Mouse (Mus musculus) gastrocnemius, adult 8-10 months (tissue): ENCODE data around the gene Hs6st2. TPM values are rescaled to one million over a fixed set of nuclear protein-coding genes. Genes with fewer than 3 reads are reported as not detected.

Experiments
- DNase-seq, 2 experiments: peaks; one replicate each; pipeline ENCODE4 v3.0.0; 2022; ENCODE audit warnings: low spot score in 2 of 2
- total RNA-seq, 4 experiments: library from RNA; stranded (reverse); gene quantifications; 2 replicates each; pipeline ENCODE4 v1.2.4; 2022

Hs6st2 gene
- total RNA-seq, 4 experiments from 2014 or later: 1.9 to 4.5 (median 2.5) TPM

- no peak for DNase-seq
Observed at GRCm38 (mm10) chrX:51372477-51373239, 309.0 kb downstream of the Hs6st2 start.

- no peak for DNase-seq
Observed at GRCm38 (mm10) chrX:51349682-51350081, 332.0 kb downstream of the Hs6st2 start.

GRCm38 (mm10) chrX:51343595-51343994, 338.1 kb downstream of the Hs6st2 start:
- no peak for DNase-seq

Other genes with a start within 250 kb of the Hs6st2 start
- gene Usp26, start 119.4 kb upstream of the Hs6st2 start, total RNA-seq: not detected